Mouse (Mus musculus): ENCODE results near the gene Thap3. TPM values are rescaled to one million over a fixed set of nuclear protein-coding genes. Genes with fewer than 3 reads are reported as not detected.
A peak's percentile ranks its signal among the peaks of the same experiment; 100 is the strongest.

The Thap3 gene
- polyA plus RNA-seq, 1 experiment, result 46.2 TPM

- 8% methylated on average over 10 of the region's 10 CpGs for WGBS
- H3K4me1 ChIP-seq (ENCODE audit: control insufficient read depth, insufficient read depth, insufficient read length), result peaks cover 11% of the 10 kb centered on the region
- peak overlapping the region; percentile 90 for H3K4me3 ChIP-seq (ENCODE audit: extremely low read depth, insufficient read depth, insufficient read length)
- no peak overlapping the region for H3K27ac ChIP-seq (ENCODE audit: insufficient read depth, low read length)
- no peak for DNase-seq (ENCODE audit: low read depth in 1 of 2, low spot score in 2 of 2)
- H3K27me3 ChIP-seq (ENCODE audit: control insufficient read depth, insufficient read depth, low read length), result no peaks in the 10 kb centered on the region
- peaks cover 10% of the 10 kb centered on the region for H3K36me3 ChIP-seq (ENCODE audit: control insufficient read depth, insufficient read depth, low read length)
- TF ChIP-seq POLR2A (IDR thresholded peaks at IDR 0.05; ENCODE audit: low read depth, low read length), result no peak
- no peak for TF ChIP-seq CTCF (IDR thresholded peaks at IDR 0.05; ENCODE audit: extremely low read depth, insufficient read depth, insufficient read length, insufficient replicate concordance)
These were observed 21.4 kb upstream of the Thap3 start for GRCm38 (mm10) chr4:152010091-152010706.

- TF ChIP-seq POLR2A (IDR thresholded peaks at IDR 0.05; ENCODE audit: low read depth, low read length), result no peak
- no peak for TF ChIP-seq CTCF (IDR thresholded peaks at IDR 0.05; ENCODE audit: extremely low read depth, insufficient read depth, insufficient read length, insufficient replicate concordance)
- H3K4me3 ChIP-seq (ENCODE audit: extremely low read depth, insufficient read depth, insufficient read length), result peak overlapping the region; percentile 90
- under 1% methylated on average over 112 of the region's 115 CpGs for WGBS
- DNase-seq (ENCODE audit: low read depth in 1 of 2, low spot score in 2 of 2), result peak in 1 of 2 experiments; percentile 31
- peaks cover 5% of the 10 kb centered on the region; the same call in 1 of the 2 replicates for H3K36me3 ChIP-seq (ENCODE audit: control insufficient read depth, insufficient read depth, low read length)
- peaks cover 11% of the 10 kb centered on the region for H3K4me1 ChIP-seq (ENCODE audit: control insufficient read depth, insufficient read depth, insufficient read length)
- no peaks in the 10 kb centered on the region for H3K27me3 ChIP-seq (ENCODE audit: control insufficient read depth, insufficient read depth, low read length)
- peak overlapping the region; percentile 94 for H3K27ac ChIP-seq (ENCODE audit: insufficient read depth, low read length)
These were observed 20.6 kb upstream of the Thap3 start for GRCm38 (mm10) chr4:152009076-152010051.

GRCm38 (mm10) chr4:152008622-152009075 lies 19.9 kb upstream of the Thap3 start, which contains the start of gene Klhl21:
Klhl21 (plus strand) TSS chr4:152008803.
- WGBS, result 0% methylated on average over 45 of the region's 45 CpGs
- H3K4me3 ChIP-seq (ENCODE audit: extremely low read depth, insufficient read depth, insufficient read length), result peak within 1 kb of the TSS; percentile 90
- peaks cover 3% of the 10 kb centered on the region; the same call in 1 of the 2 replicates for H3K36me3 ChIP-seq (ENCODE audit: control insufficient read depth, insufficient read depth, low read length)
- DNase-seq (ENCODE audit: low read depth in 1 of 2, low spot score in 2 of 2), result peak; percentile 82 to 90
- no peaks in the 10 kb centered on the region for H3K27me3 ChIP-seq (ENCODE audit: control insufficient read depth, insufficient read depth, low read length)
- H3K4me1 ChIP-seq (ENCODE audit: control insufficient read depth, insufficient read depth, insufficient read length), result peaks cover 11% of the 10 kb centered on the region
- H3K27ac ChIP-seq (ENCODE audit: insufficient read depth, low read length), result peak within 1 kb of the TSS; percentile 94
- no peak for TF ChIP-seq CTCF (IDR thresholded peaks at IDR 0.05; ENCODE audit: extremely low read depth, insufficient read depth, insufficient read length, insufficient replicate concordance)
- TF ChIP-seq POLR2A (IDR thresholded peaks at IDR 0.05; ENCODE audit: low read depth, low read length), result peak; percentile 93

GRCm38 (mm10) chr4:152008148-152008500 lies 19.3 kb upstream of the Thap3 start:
- Histone ChIP-seq H3K27ac (ENCODE audit: insufficient read depth, low read length) (peak overlapping the region; percentile 53; the same call in 1 of the 2 replicates), H3K27me3 (ENCODE audit: control insufficient read depth, insufficient read depth, low read length) (no peaks in the 10 kb centered on the region), H3K4me1 (ENCODE audit: control insufficient read depth, insufficient read depth, insufficient read length) (peaks cover 11% of the 10 kb centered on the region), H3K4me3 (ENCODE audit: extremely low read depth, insufficient read depth, insufficient read length) (peak overlapping the region; percentile 90), H3K36me3 (ENCODE audit: control insufficient read depth, insufficient read depth, low read length) (peaks cover 3% of the 10 kb centered on the region; the same call in 1 of the 2 replicates)
- DNase-seq (ENCODE audit: low read depth in 1 of 2, low spot score in 2 of 2), result no peak
- WGBS, result 2% methylated on average over 14 of the region's 14 CpGs
- TF ChIP-seq POLR2A (IDR thresholded peaks at IDR 0.05; ENCODE audit: low read depth, low read length) (no peak), CTCF (IDR thresholded peaks at IDR 0.05; ENCODE audit: extremely low read depth, insufficient read depth, insufficient read length, insufficient replicate concordance) (no peak)

- no peak for TF ChIP-seq POLR2A (IDR thresholded peaks at IDR 0.05; ENCODE audit: low read depth, low read length)
- TF ChIP-seq CTCF (IDR thresholded peaks at IDR 0.05; ENCODE audit: extremely low read depth, insufficient read depth, insufficient read length, insufficient replicate concordance), result no peak
- no peaks in the 10 kb centered on the region for H3K27me3 ChIP-seq (ENCODE audit: control insufficient read depth, insufficient read depth, low read length)
- peaks cover 11% of the 10 kb centered on the region for H3K4me1 ChIP-seq (ENCODE audit: control insufficient read depth, insufficient read depth, insufficient read length)
- 0 out of 2 replicates have a peak overlapping the region, but pooled peaks have one; percentile 21 for H3K27ac ChIP-seq (ENCODE audit: insufficient read depth, low read length)
- no peak for DNase-seq (ENCODE audit: low read depth in 1 of 2, low spot score in 2 of 2)
- H3K4me3 ChIP-seq (ENCODE audit: extremely low read depth, insufficient read depth, insufficient read length), result peak overlapping the region; percentile 90; the same call in 1 of the 2 replicates
- WGBS, result 53% methylated on average over 8 of the region's 8 CpGs
- peaks cover 3% of the 10 kb centered on the region; the same call in 1 of the 2 replicates for H3K36me3 ChIP-seq (ENCODE audit: control insufficient read depth, insufficient read depth, low read length)
These were observed 18.8 kb upstream of the Thap3 start for GRCm38 (mm10) chr4:152007481-152008147.

GRCm38 (mm10) chr4:152006812-152007211 lies 18.0 kb upstream of the Thap3 start:
- Histone ChIP-seq H3K36me3 (ENCODE audit: control insufficient read depth, insufficient read depth, low read length) (no peaks in the 10 kb centered on the region), H3K27me3 (ENCODE audit: control insufficient read depth, insufficient read depth, low read length) (no peaks in the 10 kb centered on the region), H3K4me1 (ENCODE audit: control insufficient read depth, insufficient read depth, insufficient read length) (peaks cover 11% of the 10 kb centered on the region), H3K4me3 (ENCODE audit: extremely low read depth, insufficient read depth, insufficient read length) (no peak overlapping the region), H3K27ac (ENCODE audit: insufficient read depth, low read length) (no peak overlapping the region)
- TF ChIP-seq POLR2A (IDR thresholded peaks at IDR 0.05; ENCODE audit: low read depth, low read length) (no peak), CTCF (IDR thresholded peaks at IDR 0.05; ENCODE audit: extremely low read depth, insufficient read depth, insufficient read length, insufficient replicate concordance) (no peak)
- no peak for DNase-seq (ENCODE audit: low read depth in 1 of 2, low spot score in 2 of 2)
- 85% methylated on average over 3 of the region's 3 CpGs for WGBS
